In genomic region chr10:103029132-103029729, GRCm38 (mm10) we compare ENCODE assay signal across 9 mouse cellular contexts. TPM values are rescaled to one million over a fixed set of nuclear protein-coding genes. Genes with fewer than 3 reads are reported as not detected.
A peak's percentile ranks its signal among the peaks of the same experiment; 100 is the strongest.
DNase-seq lines count a peak whose midpoint lies in the region; ATAC-seq and TF ChIP-seq lines count a peak whose summit lies in the region.
"Had no signal": no experiment of that assay in that cellular context is flagged by ENCODE, and none has a peak within 500 bp of the region (broad histone marks: within the 10 kb centered on the region; RNA-seq: fewer than 3 reads in every experiment).

No protein-coding gene starts in this region.

- H3K4me2 ChIP-seq in hindbrain, embryonic 11.5 days (replicated peaks; ENCODE audit: low read depth, low read length), result no peak overlapping the region
- no peak overlapping the region for H3K4me2 ChIP-seq in hindbrain, embryonic 14.5 days (replicated peaks)
- H3K4me2 ChIP-seq in limb, embryonic 12.5 days, result peak overlapping the region; percentile 65

- no peak for TF ChIP-seq POLR2A in thymus, adult 2 months (IDR thresholded peaks at IDR 0.05; ENCODE audit: control insufficient read depth, extremely low read depth, insufficient read depth, low read length, poor library complexity)

- no peak for TF ChIP-seq CTCF in E14TG2a.4 (conservative IDR thresholded peaks at IDR 0.05; ENCODE audit: low read length)
- TF ChIP-seq CTCF in thymus, adult 2 months (IDR thresholded peaks at IDR 0.05; ENCODE audit: borderline replicate concordance, control insufficient read depth, extremely low read depth, insufficient read depth, low read length, poor library complexity), result no peak

- no peak overlapping the region; the same call in 1 of the 2 replicates for H3K4me3 ChIP-seq in hindbrain, embryonic 11.5 days (ENCODE audit: low read depth, low read length)
- H3K4me3 ChIP-seq in hindbrain, embryonic 14.5 days (replicated peaks; ENCODE audit: low read length), result no peak overlapping the region
- H3K4me3 ChIP-seq in E14TG2a.4 (replicated peaks; ENCODE audit: low read length), result peak overlapping the region; percentile 49
- peak overlapping the region; percentile 42 for H3K4me3 ChIP-seq in limb, embryonic 12.5 days (replicated peaks)
- no peak overlapping the region for H3K4me3 ChIP-seq in thymus, adult 2 months (ENCODE audit: control insufficient read depth, insufficient read depth, low read length)

- H3K36me3 ChIP-seq in hindbrain, embryonic 11.5 days (ENCODE audit: control insufficient read depth, insufficient read depth, low read length), result no peaks in the 10 kb centered on the region
- H3K36me3 ChIP-seq in hindbrain, embryonic 14.5 days (replicated peaks; ENCODE audit: control insufficient read depth, insufficient read depth), result no peaks in the 10 kb centered on the region
- no peaks in the 10 kb centered on the region for H3K36me3 ChIP-seq in E14TG2a.4 (ENCODE audit: insufficient read depth, low read length)
- no peaks in the 10 kb centered on the region for H3K36me3 ChIP-seq in limb, embryonic 12.5 days
- H3K36me3 ChIP-seq in thymus, adult 2 months (ENCODE audit: control insufficient read depth, insufficient read depth, low read length), result no peaks in the 10 kb centered on the region

- H3K9me3 ChIP-seq in hindbrain, embryonic 11.5 days (ENCODE audit: control insufficient read depth, low read length), result no peaks in the 10 kb centered on the region
- H3K9me3 ChIP-seq in hindbrain, embryonic 14.5 days (ENCODE audit: control insufficient read depth, low read length), result no peaks in the 10 kb centered on the region
- no peaks in the 10 kb centered on the region for H3K9me3 ChIP-seq in E14TG2a.4 (ENCODE audit: low read length)
- no peaks in the 10 kb centered on the region for H3K9me3 ChIP-seq in limb, embryonic 12.5 days

- WGBS in hindbrain, embryonic 11.5 days, result 1% methylated on average over 22 of the region's 23 CpGs
- under 1% methylated on average over 23 of the region's 23 CpGs for WGBS in hindbrain, embryonic 14.5 days
- 1% methylated on average over 23 of the region's 23 CpGs for WGBS in limb, embryonic 12.5 days
- 7% methylated on average over 23 of the region's 23 CpGs for WGBS in thymus, adult 2 months

- DNase-seq in hindbrain, embryonic 11.5 days (ENCODE audit: low spot score), result peak; percentile 56
- DNase-seq in hindbrain, embryonic 14.5 days (ENCODE audit: low spot score), result no peak
- DNase-seq in embryo, embryonic 10.5 days (ENCODE audit: low spot score), result peak; percentile 61
- no peak for DNase-seq in thymus, adult 2 months
- DNase-seq in thymus, postnatal 14 days, result no peak
- DNase-seq in layer of hippocampus, adult 18-20 months (ENCODE audit: low spot score in 2 of 2), result no peak

- no peak overlapping the region for H3K27ac ChIP-seq in hindbrain, embryonic 11.5 days (ENCODE audit: low read depth, low read length)
- H3K27ac ChIP-seq in hindbrain, embryonic 14.5 days, result no peak overlapping the region
- no peak overlapping the region for H3K27ac ChIP-seq in limb, embryonic 12.5 days
- no peak overlapping the region for H3K27ac ChIP-seq in thymus, adult 2 months (ENCODE audit: control insufficient read depth, insufficient read depth, low read length)

- peaks cover 64% of the 10 kb centered on the region for H3K27me3 ChIP-seq in hindbrain, embryonic 11.5 days (ENCODE audit: control insufficient read depth, insufficient read depth, low read length)
- peaks cover 84% of the 10 kb centered on the region for H3K27me3 ChIP-seq in hindbrain, embryonic 14.5 days (ENCODE audit: control insufficient read depth, insufficient read depth, low read length)
- peaks cover 65% of the 10 kb centered on the region for H3K27me3 ChIP-seq in E14TG2a.4 (ENCODE audit: insufficient read depth, low read length)
- H3K27me3 ChIP-seq in limb, embryonic 12.5 days, result peaks cover 68% of the 10 kb centered on the region
- peaks cover 11% of the 10 kb centered on the region for H3K27me3 ChIP-seq in thymus, adult 2 months (ENCODE audit: control insufficient read depth, insufficient read depth, low read length)

- no peak overlapping the region for H3K9ac ChIP-seq in hindbrain, embryonic 11.5 days (ENCODE audit: low read depth, low read length)
- H3K9ac ChIP-seq in hindbrain, embryonic 14.5 days, result no peak overlapping the region
- H3K9ac ChIP-seq in limb, embryonic 12.5 days (replicated peaks), result no peak overlapping the region

- no peak for ATAC-seq in hindbrain, embryonic 11.5 days (ENCODE audit: low FRiP score)
- no peak for ATAC-seq in hindbrain, embryonic 14.5 days (ENCODE audit: low FRiP score)
- no peak for ATAC-seq in limb, embryonic 12.5 days (ENCODE audit: insufficient number of reproducible peaks, insufficient read depth, low FRiP score, low TSS enrichment, low read depth)

- H3K4me1 ChIP-seq in hindbrain, embryonic 11.5 days (replicated peaks; ENCODE audit: control insufficient read depth, insufficient read depth, low read length), result peaks cover 3% of the 10 kb centered on the region
- H3K4me1 ChIP-seq in hindbrain, embryonic 14.5 days (replicated peaks; ENCODE audit: control insufficient read depth, insufficient read depth, low read length), result no peaks in the 10 kb centered on the region; the same call in 1 of the 2 replicates
- peaks cover 16% of the 10 kb centered on the region for H3K4me1 ChIP-seq in E14TG2a.4 (replicated peaks; ENCODE audit: low read depth, low read length)
- H3K4me1 ChIP-seq in limb, embryonic 12.5 days (replicated peaks), result peaks cover 18% of the 10 kb centered on the region
- H3K4me1 ChIP-seq in thymus, adult 2 months (replicated peaks; ENCODE audit: control insufficient read depth, insufficient read depth, low read length), result no peaks in the 10 kb centered on the region

RNA-seq across cellular contexts. Expression of gene Alx1, which starts 0.8 kb away (rescaled TPM):
- polyA plus RNA-seq in hindbrain, embryonic 11.5 days (2014; fragmentation: Nextera tagmentation; extraction: Ambion mirVana), result 2.1 and 7.0 TPM in 2 replicates
- not detected in 2 replicates for polyA plus RNA-seq in hindbrain, embryonic 14.5 days (2014; fragmentation: Nextera tagmentation; extraction: Ambion mirVana)
- 4.0 and 4.1 TPM in 2 replicates for polyA plus RNA-seq in limb, embryonic 12.5 days (2016; fragmentation: Nextera tagmentation; extraction: Ambion mirVana)
- polyA plus RNA-seq in thymus, adult 2 months (2012; rRNA removed), result 0.10 TPM in 1 of 2 replicates, not detected in the other
- not detected for total RNA-seq in layer of hippocampus, adult 18-20 months (2021)
- polyA plus RNA-seq: stomach, embryonic 14.5 days had no signal

Comparison
In these comparisons a context has a peak if more than half of its experiments do, and no peak if none do; other contexts are left out.
1. DNase-seq: peak in hindbrain, embryonic 11.5 days (single experiment) and embryo, embryonic 10.5 days (single experiment); none in hindbrain, embryonic 14.5 days (single experiment), thymus, adult 2 months (single experiment), thymus, postnatal 14 days (single experiment) and layer of hippocampus, adult 18-20 months (0 of 2).
2. H3K4me3 ChIP-seq: peak in E14TG2a.4 (single experiment) and limb, embryonic 12.5 days (single experiment); none in hindbrain, embryonic 11.5 days (single experiment), hindbrain, embryonic 14.5 days (single experiment) and thymus, adult 2 months (single experiment).